Mouse (Mus musculus): ENCODE data around the gene Hspb7.
A peak's percentile ranks its signal among the peaks of the same experiment; 100 is the strongest.

Gene Hspb7

DNA sequence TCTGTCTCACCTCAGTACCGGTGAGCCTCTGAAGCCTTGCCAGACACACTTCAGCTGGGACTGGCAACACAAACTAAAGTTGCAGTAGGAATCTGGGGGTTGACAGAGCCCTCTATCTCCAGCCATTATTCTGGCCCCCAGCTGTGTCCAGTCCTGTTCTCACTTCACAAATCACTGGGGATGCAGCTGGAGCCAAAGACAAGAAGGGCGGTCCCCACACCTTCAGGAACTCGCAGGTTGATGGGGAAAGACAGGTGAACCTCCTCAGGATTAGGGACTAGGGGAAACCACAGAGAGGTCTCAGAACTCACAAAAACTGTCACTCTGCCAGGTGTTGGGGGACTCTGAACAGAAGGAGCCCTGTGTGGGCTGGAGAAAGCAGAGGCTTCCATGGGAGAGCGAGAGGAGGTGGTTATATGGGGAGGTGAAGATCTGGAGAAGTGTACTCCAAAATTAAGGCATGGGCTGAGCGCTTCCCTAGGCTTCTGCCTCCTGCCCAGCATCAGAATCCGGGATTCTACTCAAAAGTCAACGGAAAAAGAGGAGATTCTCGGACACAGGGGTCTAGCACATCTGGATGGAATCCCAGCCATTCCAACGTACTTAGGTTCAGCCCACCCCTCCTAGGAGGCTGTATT lies at the start of gene Hspb7:
TSS of gene Hspb7 (plus strand) at position 588 of the 638 bp plus-strand sequence.
- no peak for DNase-seq (ENCODE audit: low spot score)

DNA sequence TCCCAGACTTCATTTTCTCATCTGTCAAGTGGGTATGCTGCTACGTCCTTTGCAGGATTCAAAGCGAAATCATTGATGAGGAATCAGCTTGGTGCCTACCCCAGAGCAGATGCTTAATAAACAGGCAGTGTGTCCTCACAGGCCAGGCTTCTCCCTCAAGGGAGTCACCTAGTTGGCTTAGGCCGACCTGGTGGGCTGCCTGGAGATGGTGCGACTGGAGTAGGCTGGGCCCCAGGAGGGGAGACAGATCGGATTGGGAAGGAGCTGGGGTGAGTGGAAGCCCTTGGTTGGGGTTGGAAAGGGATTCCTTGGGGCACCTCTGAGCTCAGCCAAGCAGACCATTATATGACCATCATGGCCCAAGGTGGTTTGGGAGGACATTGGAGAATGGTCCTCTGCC lies 48.2 kb upstream of the Hspb7 start:
- no peak for DNase-seq (ENCODE audit: low spot score)

DNA sequence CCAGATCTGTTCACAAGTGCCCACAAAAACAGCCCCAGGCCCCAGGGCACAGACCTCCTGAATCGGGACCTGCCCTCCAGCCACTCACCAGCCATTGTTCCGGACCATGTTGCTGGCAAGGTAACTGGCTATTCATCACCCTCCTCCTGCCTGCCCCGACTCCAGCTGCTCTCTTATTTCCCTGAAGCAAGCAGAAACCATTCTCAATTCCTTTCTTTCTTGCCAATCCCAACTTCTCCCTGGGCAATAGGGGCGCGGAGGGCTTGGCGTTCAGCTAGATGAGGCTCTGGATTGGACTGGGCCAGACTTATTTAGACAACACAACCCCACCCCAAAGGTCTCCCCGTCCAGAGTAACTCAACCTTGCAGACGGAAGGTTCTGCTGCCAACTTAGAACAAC lies 40.9 kb upstream of the Hspb7 start:
- DNase-seq (ENCODE audit: low spot score): no peak

DNA sequence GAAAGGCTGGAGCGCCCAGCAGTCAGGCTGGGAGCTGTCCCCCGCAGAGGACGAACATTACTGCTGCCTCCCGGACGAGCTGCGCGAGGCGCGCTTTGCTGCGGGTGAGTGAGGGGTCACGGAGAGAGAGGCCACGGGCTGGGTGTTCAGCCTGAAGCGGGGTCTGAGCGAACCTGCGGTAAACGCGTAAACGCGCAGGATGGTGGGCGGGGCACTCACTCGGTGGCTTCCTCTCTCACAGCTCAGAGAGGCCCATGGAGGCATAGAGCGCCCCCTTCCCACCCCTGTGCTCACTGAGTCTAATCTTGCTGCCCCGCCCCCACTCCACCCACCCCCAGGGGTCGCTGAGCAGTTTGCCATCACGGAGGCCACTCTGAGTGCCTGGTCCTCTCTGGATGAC lies 38.2 kb upstream of the Hspb7 start:
- no peak for DNase-seq (ENCODE audit: low spot score)

DNA sequence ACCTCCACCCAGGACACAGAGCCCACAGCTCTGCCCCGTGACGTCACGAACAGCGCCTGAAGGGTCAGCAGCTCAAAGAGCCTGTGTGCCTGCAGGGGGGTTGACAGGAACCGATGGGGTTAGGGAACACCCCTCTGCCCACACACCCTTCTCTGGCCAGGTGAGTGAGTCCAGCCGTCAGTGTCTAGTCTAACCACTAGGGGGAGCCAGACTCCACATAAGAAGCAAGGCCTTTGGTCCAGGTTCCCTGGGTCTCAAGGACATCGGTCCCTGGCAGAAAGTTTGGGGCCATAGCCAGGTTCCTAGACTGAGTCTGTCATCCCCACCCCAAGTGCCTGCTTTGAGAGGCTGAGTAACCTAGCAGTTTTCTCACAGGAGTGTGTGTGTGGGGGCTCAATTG lies 35.3 kb upstream of the Hspb7 start:
- peak; percentile 80 for DNase-seq (ENCODE audit: low spot score)

DNA sequence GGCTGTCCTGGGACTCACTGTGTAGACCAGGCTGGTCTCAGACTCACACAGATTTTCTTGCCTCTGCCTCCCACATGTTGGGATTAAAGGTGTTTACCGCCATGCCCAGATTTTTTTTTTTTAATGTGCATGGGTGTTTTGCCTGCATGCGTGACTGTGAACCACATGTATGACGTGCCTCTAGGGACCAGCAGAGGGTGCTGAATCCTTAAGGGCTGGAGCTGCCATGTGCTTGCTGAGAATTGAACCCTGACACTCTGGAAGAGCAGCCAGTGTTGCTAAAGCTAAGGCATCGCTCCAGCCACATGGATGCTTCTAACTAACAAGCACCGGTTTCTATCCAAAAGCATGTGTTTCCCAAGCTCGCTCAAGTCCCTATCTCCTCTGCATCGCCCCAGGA lies 34.4 kb upstream of the Hspb7 start:
- DNase-seq (ENCODE audit: low spot score): no peak

DNA sequence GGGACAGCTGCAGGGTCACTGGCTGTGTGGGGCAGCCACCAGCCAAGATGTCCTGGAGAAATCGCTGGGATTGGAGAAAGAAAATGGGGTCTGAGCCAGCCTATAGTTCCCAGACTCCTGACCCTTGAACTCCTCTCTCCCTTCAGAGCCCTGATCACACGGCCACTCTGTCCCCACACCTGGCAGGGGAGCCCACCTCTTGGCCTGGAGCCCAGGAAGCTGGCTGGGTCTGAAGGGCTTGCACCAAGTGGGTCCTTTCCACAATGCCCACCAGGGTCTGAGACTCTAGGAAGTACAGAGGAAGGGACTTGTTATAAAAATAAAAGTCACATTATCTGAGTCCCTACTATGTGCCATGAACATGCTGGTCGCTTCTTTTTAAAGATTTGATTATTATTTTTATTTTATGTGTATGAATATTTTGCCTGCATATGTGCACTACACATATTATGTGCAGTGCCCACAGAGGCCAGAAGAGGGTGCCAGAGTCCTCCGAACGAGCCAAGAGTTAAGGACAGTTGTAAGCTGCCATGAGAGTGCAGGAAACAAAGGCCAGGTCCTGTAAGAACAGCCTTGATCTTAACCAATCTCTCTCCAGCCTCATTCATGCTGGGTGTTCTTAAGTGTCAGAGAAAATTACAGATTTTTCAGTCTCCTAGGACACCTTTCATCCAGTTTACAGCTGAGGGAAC lies 33.3 kb upstream of the Hspb7 start:
- peak; percentile 78 for DNase-seq (ENCODE audit: low spot score)

DNA sequence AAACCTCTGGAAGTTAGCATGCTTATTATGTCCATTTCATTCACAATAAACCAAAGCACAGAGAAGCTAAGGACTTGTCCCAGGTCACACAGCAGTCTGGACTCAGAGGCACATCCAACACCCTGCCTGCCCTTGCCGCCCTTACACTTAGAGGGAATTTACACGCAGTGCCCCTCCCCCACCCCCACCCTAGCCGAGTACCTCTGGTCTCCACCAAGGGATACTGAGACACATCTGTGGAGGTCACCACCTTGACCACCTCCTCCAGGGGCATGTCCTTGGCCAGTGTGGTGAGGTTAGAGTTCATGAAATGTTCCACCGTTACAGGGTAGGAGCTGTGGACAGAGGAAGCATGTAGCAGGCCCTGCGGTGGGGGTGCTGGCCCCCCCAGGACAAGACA lies 32.6 kb upstream of the Hspb7 start:
- no peak for DNase-seq (ENCODE audit: low spot score)

DNA sequence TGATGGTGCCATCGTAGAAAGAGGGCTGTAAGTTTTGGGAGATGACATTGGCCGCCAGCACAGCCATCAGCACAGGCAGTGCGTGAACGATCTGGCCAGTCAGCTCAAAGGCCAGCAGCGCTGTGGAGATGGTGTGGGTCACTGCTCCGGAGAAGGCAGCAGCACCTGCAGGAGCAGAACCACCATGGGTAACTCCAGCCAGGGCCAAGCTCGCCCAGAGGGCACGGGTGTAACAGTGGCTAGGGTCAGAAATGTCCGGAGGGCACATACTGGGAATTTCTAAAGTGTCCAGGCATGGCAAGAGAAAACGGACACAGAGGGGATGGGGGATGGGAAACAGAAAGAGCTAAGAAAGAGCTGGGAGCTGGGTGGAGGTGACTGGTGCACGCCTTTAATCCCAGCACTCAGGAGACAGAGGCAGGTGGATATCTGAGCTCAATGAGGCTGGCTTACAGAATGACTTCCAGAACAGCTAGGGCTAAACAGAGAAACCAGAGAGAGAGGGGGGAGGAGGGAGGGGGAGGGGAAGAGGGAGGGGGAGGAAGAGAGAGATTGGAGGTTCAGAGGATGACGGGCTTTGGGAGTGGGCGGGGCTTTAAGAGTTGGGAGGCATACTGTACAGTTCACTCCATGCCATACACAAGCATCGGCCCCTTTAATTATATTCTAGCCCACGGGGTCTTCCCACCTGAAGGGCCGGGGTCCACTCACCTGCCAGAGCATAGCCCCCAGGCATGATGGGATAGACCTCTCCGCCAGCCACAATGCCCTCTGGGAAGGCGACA lies 31.0 kb upstream of the Hspb7 start:
- no peak for DNase-seq (ENCODE audit: low spot score)

DNA sequence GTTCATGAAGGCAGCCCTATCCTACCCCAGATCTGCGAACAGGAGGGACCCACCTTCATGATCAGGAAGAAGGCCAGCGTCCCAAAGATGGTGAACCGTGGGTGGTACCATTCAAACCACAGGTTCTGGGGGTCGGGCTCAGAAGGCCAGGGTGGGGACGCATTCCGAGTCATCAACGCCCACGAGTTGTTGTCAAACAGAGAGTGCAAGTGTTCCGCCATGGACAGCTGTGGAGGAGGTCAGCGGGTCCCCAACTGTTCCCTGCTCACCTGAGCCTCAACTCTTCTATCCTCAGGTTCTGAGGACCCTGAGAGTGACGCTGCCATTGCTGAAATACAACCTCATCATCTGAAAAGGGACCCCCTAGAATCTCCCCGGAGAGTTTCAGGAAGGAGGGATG lies 29.3 kb upstream of the Hspb7 start:
- DNase-seq (ENCODE audit: low spot score): no peak

DNA sequence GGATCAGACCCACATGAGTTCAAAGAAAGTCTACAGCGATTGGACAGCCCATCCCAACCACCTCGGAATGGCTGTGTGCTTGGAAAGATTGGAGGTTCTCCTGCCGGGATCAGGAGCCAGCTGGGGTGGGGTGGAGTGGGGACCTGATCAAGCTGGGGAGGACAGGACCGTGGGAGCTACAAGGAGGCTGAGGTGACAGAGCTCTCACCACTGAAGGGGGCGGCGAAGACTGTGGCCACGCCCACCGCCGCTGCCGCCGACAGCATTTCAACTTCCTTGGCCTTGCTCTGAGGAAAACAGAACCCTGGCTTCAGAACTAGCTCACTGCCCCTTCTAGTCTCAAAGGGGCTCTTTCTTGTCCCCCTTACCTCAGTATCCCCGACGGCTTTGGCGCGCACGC lies 25.8 kb upstream of the Hspb7 start:
- DNase-seq (ENCODE audit: low spot score): no peak

DNA sequence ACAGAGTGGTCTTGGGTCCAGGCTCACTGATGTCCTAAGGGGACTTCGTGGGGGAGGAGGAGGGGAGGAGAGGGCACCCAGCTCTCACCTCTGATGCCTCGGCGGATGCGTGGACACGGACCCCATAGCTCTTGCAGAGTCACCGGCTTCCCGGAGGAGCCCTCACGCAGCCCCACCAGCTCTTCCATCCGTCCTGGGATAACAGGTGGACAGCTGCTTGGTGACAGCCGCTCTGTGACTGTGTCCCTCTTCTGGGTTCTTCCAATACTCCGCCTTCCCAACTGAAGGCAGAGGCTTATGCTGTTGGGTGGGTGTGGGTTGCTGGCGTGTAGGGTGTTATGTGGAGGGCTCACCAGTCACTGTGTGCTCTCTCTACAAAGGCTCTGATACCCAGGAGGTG lies 22.7 kb upstream of the Hspb7 start:
- no peak for DNase-seq (ENCODE audit: low spot score)

DNA sequence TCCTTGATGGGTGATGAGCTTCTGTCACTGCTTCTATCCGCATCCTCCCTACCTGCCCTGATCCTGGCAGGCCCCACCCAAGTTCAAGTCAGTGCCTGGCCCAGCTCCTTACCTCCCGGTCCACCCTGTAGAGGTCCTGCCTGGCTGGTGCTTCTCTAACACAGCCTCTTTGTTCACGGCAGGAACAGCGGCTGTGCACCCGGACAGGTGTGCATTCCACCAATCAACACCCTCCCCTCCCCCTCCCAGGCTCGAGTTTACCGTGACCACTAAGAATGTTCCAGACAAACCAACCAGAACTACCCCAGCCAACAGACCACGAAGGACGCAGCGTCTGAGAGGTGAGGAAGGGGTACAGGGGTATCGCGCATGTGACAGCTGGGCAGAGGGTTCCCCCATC lies 22.0 kb upstream of the Hspb7 start, which contains the start of gene Clcnka:
TSS of gene Clcnka (minus strand) at position 180 of the 400 bp plus-strand sequence.
- no peak for DNase-seq (ENCODE audit: low spot score)

DNA sequence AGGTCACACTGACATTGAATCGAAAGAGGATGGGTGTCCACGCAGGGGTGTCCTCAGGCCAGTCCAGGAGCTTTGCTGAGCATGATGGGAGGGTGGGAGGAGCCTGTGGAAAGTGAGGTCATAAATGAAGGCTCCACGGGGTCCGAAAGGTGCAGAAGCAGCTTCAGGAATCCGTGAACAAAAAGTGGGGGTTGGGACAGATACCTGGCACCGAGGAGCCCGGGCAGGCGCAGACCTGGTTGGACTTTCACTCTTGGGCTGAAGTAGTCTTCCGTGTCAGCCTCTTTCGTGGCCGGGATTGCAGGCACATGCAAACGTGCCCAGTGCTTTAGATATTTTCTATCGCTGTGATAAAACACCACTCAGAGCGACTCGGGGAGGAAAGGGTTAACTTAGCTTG lies 20.4 kb upstream of the Hspb7 start:
- DNase-seq (ENCODE audit: low spot score): no peak

DNA sequence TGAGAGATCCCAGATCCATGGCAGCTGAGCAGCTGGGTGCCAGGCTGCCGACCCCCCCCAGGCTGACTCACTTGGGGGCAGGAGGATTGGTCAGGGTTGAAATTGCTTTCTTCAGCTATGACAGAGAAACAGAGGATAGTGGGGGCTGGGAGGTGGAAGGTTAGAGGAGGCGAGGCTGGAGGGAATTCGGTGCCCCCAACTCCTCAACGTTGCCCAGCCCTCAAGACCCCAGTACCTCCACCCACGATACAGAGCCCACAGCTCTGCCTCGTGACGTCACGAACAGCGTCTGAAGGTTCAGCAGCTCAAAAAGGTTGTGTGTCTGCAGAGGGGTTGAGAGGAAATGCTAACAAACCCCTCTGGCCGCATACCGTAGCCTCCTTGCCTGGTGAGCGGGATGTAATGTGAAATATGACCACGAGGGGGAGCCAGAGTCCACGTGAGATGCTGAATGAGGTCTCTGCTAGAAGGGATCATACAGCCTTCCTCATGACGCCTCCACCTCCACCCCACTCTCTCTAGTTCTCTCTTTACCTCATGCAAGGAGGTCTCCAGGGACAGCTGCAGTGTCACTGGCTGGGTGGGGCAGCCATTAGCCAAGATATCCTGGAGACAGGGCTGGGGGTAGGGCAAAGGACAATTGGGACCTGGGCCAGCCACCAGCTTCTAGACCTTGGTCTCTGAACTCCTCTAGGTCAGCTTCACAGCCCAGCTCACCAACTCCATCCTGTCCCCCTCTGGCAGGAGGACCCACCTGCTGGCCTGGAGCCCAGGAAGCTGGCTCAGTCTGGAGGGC lies 15.9 kb upstream of the Hspb7 start:
- peak; percentile 87 for DNase-seq (ENCODE audit: low spot score)

DNA sequence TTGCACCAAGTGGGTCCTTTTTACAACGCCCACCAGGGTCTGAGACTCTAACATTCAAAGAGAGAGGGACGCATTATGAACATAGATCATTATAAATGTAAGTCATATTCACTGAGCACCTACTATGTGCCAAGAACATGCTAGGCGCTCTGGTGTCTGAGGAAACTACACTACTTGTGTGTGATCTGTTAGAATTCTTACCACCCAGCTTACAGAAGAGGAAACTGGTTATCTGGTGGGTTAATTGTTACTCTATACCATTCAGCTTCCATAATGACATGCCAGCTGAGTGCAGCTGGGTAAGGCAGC lies 15.3 kb upstream of the Hspb7 start:
- no peak for DNase-seq (ENCODE audit: low spot score)

DNA sequence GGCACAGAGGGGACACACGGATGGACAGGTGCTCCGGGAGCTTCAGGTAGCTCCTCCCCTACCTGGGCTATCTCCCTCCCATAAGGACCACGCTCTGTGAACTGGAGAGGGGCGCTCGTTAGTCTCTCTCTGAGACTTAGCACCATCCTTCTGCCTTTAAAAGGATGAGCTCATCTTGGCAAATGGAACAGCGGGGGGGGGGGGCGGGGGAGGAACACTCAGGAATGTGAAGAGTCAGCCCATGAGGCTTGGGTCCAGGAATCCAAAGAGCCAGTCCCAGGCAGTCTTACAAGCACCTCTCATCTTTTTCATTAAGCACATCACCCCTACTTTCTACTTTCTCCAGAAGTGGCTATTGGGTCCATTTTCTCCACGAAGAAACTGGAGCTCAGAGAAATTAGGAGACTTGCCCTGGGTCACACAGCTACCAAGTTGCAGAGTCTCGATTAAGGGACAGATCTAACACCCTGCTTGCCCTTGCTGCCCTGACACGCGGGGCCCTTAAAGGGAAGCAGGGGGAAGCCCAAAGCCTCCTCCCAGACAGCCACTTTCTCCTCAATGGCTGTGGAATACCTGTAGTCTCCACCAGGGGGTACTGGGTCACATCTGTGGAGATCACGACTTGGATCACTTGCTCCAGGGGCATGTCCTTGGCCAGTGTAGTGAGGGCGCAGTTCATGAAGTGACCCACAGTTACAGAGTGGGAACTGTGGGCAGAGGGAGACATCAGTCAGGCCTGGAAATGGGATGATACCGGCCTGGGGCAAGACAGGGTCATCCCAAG lies 13.9 kb upstream of the Hspb7 start:
- peak; percentile 78 for DNase-seq (ENCODE audit: low spot score)

DNA sequence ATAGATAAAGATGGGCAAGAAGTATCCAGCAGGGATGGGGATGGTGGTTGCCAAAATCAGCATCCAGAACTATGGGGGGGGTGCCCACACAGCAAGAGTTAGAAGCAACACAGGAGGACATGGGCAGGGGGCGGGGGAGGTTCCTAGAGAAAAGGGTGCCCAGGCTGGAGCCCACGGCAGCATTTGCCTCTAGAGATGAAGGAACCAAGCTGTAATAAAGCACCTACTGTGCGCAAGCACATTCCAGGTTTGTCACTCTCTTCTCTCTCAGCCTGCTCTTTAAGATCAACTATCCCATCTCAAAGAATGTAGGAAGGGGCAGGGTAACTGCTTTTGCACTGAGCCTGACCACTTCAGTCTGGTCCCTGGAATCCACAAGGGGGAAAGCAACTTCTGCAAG lies 12.0 kb upstream of the Hspb7 start:
- no peak for DNase-seq (ENCODE audit: low spot score)

DNA sequence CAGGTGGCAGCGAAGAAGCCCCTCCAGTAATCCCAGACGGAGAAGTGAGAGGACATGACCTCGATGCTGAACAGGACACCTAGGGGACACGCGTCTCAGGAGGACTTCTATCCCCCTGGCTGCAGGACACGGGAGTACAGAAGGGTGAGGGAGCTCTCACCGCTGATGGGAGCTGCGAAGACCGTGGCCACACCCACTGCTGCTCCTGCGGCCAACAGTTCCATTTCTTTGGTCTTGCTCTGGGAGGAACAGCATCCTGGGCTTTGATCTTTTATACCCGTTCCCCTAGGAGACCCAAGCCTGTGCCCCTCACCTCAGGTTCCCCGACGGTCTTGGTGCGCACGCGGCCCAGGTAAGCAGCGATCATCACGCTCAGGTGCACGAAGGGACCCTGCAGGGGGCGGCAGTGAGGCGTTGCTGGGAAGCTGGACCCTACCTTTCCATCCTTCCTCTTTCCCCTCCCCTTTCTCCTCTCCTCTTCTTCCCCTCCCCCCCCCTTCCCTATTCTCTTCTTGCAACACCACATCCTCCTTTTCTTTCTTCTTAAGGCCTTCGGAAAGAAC lies 9.1 kb upstream of the Hspb7 start:
- DNase-seq (ENCODE audit: low spot score): no peak

DNA sequence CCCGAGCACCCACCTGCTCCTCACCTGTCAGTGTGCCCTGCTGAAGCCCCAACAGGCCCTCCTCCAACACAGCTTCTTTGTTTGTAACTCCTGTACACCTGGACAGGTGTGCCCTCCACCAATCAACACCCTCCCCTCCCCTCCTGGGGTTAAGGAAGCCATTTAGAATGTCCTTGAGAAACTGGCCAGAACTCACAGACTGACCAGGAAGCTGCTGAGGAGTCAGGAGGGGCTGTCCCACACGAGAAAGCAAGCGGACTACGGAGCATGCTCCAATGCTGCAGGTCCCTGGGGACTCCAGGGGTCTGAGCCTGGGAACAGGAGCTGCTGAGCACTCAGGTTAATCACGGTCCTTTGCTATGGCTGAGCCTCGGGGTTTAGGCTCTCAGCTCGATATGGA lies 4.7 kb upstream of the Hspb7 start, which contains the start of gene Clcnkb:
TSS of gene Clcnkb (minus strand) at position 91 of the 400 bp plus-strand sequence.
- DNase-seq (ENCODE audit: low spot score): no peak

All from MN1 (cell line).